Mouse (Mus musculus): ENCODE measurements at regions not wholly inside any gene's neighbourhood (a gene's known extent, or its start where the extent isn't known, plus 50 kb on each side); places are given as distances from the start of the nearest gene placed in this dataset.

GRCm38 (mm10) chr5:119215364-119215763, 455.1 kb upstream of the Tbx3 start:
- no peak for DNase-seq (ENCODE audit: low spot score)

GRCm38 (mm10) chr5:119216146-119216545, 454.3 kb upstream of the Tbx3 start:
- no peak for DNase-seq (ENCODE audit: low spot score)

GRCm38 (mm10) chr5:119217077-119217476, 453.4 kb upstream of the Tbx3 start:
- no peak for DNase-seq (ENCODE audit: low spot score)

- no peak for DNase-seq (ENCODE audit: low spot score)
Observed at GRCm38 (mm10) chr5:119228691-119229090, 441.8 kb upstream of the Tbx3 start.

- no peak for DNase-seq (ENCODE audit: low spot score)
Observed at GRCm38 (mm10) chr5:119232941-119233340, 437.5 kb upstream of the Tbx3 start.

GRCm38 (mm10) chr5:119235884-119236283, 434.6 kb upstream of the Tbx3 start:
- DNase-seq (ENCODE audit: low spot score) = no peak

GRCm38 (mm10) chr5:119246824-119247223, 423.6 kb upstream of the Tbx3 start:
- DNase-seq (ENCODE audit: low spot score) = peak; percentile 37

GRCm38 (mm10) chr5:119248626-119249025, 421.8 kb upstream of the Tbx3 start:
- DNase-seq (ENCODE audit: low spot score) = no peak

GRCm38 (mm10) chr5:119249124-119249718, 421.2 kb upstream of the Tbx3 start:
- no peak for DNase-seq (ENCODE audit: low spot score)

- DNase-seq (ENCODE audit: low spot score) = no peak
Observed at GRCm38 (mm10) chr5:119251311-119252047, 419.0 kb upstream of the Tbx3 start.

GRCm38 (mm10) chr5:119257374-119258120, 412.9 kb upstream of the Tbx3 start:
- no peak for DNase-seq (ENCODE audit: low spot score)

GRCm38 (mm10) chr5:119258831-119259230, 411.6 kb upstream of the Tbx3 start:
- DNase-seq (ENCODE audit: low spot score) = no peak

GRCm38 (mm10) chr5:119265149-119265890, 405.1 kb upstream of the Tbx3 start:
- no peak for DNase-seq (ENCODE audit: low spot score)

GRCm38 (mm10) chr5:119271234-119271852, 399.1 kb upstream of the Tbx3 start:
- DNase-seq (ENCODE audit: low spot score) = no peak

- no peak for DNase-seq (ENCODE audit: low spot score)
Observed at GRCm38 (mm10) chr5:119273203-119273602, 397.3 kb upstream of the Tbx3 start.

GRCm38 (mm10) chr5:119273615-119274014, 396.9 kb upstream of the Tbx3 start:
- DNase-seq (ENCODE audit: low spot score) = no peak

- DNase-seq (ENCODE audit: low spot score) = no peak
Observed at GRCm38 (mm10) chr5:119274817-119275494, 395.5 kb upstream of the Tbx3 start.

GRCm38 (mm10) chr5:119280146-119280545, 390.3 kb upstream of the Tbx3 start:
- DNase-seq (ENCODE audit: low spot score) = no peak

- DNase-seq (ENCODE audit: low spot score) = no peak
Observed at GRCm38 (mm10) chr5:119289808-119290207, 380.7 kb upstream of the Tbx3 start.

GRCm38 (mm10) chr5:119292323-119292722, 378.1 kb upstream of the Tbx3 start:
- DNase-seq (ENCODE audit: low spot score) = no peak

GRCm38 (mm10) chr5:119292889-119293288, 377.6 kb upstream of the Tbx3 start:
- no peak for DNase-seq (ENCODE audit: low spot score)
